Mouse (Mus musculus): ENCODE results near the gene Ackr3. TPM values are rescaled to one million over a fixed set of nuclear protein-coding genes. Genes with fewer than 3 reads are reported as not detected.
A peak's percentile ranks its signal among the peaks of the same experiment; 100 is the strongest.

Gene Ackr3
- polyA plus RNA-seq, 2 experiments = 1.9 to 3.3 TPM

DNA sequence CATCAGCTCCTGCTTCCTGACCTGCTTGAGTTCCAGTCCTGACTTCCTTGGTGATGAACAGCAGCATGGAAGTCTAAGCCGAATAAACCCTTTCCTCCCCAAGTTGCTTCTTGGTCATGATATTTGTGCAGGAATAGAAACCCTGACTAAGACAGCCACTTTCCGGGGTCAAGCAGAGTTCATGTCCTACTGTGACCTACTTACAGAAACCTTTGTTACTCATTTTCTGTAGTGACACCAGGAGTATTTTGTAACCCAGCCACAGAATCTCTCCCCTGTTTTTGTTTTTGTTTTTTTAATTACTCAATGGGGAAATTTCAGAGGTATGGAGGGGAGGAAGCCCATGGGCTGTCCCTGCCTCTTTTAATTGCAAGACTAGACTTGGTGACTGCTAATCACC, 32.9 kb downstream of the Ackr3 start:
- DNase-seq (ENCODE audit: low read depth in 3 of 3, low spot score in 3 of 3) (no peak), ATAC-seq (ENCODE audit: insufficient read depth) (no peak)
- Histone ChIP-seq H3K36me3 (replicated peaks; ENCODE audit: control insufficient read depth, insufficient read depth, low read depth) (no peaks in the 10 kb centered on the region), H3K9ac (replicated peaks) (no peak overlapping the region), H3K27me3 (ENCODE audit: control insufficient read depth, insufficient read depth, low read length) (peaks cover 5% of the 10 kb centered on the region; the same call in 1 of the 2 replicates), H3K9me3 (ENCODE audit: control insufficient read depth, low read length) (no peaks in the 10 kb centered on the region), H3K4me3 (ENCODE audit: insufficient read depth in 1 of 2, low read depth in 2 of 2, low read length in 2 of 2) (no peak overlapping the region), H3K4me1 (replicated peaks; ENCODE audit: control insufficient read depth in 2 of 2, insufficient read depth in 2 of 2, low read length in 1 of 2) (peaks cover 13 to 18% of the 10 kb centered on the region in 2 experiments), H3K27ac (no peak overlapping the region), H3K4me2 (ENCODE audit: low read depth) (no peak overlapping the region)
- WGBS (ENCODE audit: insufficient replicate concordance) = 67% methylated on average over 2 of the region's 2 CpGs
- TF ChIP-seq CTCF (IDR thresholded peaks at IDR 0.05; ENCODE audit: low read depth) = no peak
- no peak for TF ChIP-seq EP300 (IDR thresholded peaks at IDR 0.05; ENCODE audit: low read depth)

DNA sequence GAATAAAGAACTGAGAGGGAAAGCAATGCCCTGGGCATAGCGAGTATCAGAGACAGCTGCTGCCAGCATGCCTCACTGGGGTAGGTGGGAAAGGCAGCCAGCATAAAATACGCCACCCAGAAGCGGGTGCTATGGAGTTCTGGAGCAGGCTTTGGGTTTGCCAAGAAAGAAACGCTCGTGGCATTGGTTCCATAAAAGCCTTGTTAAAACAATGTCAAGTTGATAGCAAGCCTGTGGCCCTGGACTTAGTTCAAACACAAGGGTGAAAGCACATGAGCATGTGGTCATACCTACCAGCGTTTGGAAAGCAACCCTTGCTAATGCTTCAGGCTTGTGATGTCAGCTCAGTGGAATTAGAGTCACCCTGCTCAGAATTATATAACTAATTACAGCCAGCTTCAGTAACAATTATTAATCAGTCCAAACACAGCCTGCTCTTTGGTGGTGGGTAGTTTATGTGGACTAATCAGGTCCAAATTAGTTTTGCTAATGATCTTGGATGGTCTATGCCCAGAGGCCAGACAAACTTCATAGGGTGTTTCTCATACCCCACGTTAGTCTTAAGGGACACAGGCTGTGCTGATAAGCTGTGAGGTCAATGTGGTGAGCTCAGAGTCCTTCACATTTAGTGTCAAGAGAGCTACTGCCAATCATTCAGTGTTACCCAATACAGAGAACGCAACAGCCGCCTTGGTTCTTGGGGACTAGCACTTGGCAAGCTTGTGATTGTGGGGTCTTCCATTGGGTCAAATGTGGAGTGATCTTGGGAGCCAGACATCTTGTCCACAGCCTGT, 34.5 kb downstream of the Ackr3 start:
- TF ChIP-seq EP300 (IDR thresholded peaks at IDR 0.05; ENCODE audit: low read depth) = no peak
- TF ChIP-seq CTCF (IDR thresholded peaks at IDR 0.05; ENCODE audit: low read depth) = no peak
- peaks cover 30 to 34% of the 10 kb centered on the region in 2 experiments for H3K4me1 ChIP-seq (replicated peaks; ENCODE audit: control insufficient read depth in 2 of 2, insufficient read depth in 2 of 2, low read length in 1 of 2)
- H3K36me3 ChIP-seq (replicated peaks; ENCODE audit: control insufficient read depth, insufficient read depth, low read depth) = no peaks in the 10 kb centered on the region
- H3K4me2 ChIP-seq (ENCODE audit: low read depth) = no peak overlapping the region
- WGBS (ENCODE audit: insufficient replicate concordance) = 64% methylated on average over 9 of the region's 9 CpGs
- no peak overlapping the region for H3K9ac ChIP-seq (replicated peaks)
- peaks cover 5% of the 10 kb centered on the region; the same call in 1 of the 2 replicates for H3K27me3 ChIP-seq (ENCODE audit: control insufficient read depth, insufficient read depth, low read length)
- ATAC-seq (ENCODE audit: insufficient read depth) (no peak), DNase-seq (ENCODE audit: low read depth in 3 of 3, low spot score in 3 of 3) (no peak)
- no peak overlapping the region for H3K4me3 ChIP-seq (ENCODE audit: insufficient read depth in 1 of 2, low read depth in 2 of 2, low read length in 2 of 2)
- no peaks in the 10 kb centered on the region for H3K9me3 ChIP-seq (ENCODE audit: control insufficient read depth, low read length)
- no peak overlapping the region for H3K27ac ChIP-seq

DNA sequence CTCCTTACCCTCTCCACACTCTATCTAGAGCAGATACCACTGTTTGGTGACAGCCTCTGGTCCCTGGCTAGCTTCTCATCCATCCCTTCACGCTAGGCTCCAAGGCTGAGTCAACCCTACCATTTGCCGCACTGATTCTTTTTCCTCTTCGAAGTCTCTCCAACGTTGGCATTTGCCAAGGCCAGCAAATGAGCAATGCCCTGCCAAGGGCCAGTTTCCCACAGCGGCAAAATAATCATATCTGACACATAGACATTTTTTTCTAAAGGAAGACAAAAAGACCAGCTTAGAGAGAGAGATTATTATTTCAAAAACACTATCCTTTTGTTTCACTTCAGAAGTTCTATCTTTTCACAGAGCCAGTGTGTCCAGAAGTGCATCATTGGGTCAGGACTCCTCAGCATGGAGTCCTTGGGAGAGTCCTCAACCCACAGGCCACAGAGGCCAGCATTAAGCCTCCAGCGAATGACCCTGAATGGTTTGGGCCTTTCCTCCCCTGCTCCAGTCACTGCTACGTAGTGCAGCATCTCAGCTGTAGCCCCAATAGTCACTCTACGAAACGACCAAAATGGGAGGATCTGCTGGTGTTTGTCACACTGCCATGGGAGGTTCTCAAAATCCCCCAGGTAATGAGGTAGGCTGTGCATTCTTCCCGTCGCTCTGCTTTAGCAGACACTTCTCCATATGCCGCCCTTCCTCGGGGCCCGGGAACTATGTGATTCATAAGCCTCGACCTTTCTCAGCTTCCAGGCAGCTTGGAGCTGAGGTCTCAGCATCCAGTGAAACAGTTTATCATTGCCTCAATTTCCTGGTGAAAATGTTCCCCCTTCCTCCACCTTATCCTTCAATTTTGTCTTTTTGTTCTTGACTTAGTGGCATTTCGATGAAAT, 35.8 kb downstream of the Ackr3 start:
- WGBS (ENCODE audit: insufficient replicate concordance) = 73% methylated on average over 16 of the region's 16 CpGs
- no peak for DNase-seq (ENCODE audit: low read depth in 3 of 3, low spot score in 3 of 3)
- no peak for ATAC-seq (ENCODE audit: insufficient read depth)

GRCm38 (mm10) chr1:90240287-90240686, 36.5 kb downstream of the Ackr3 start:
- Histone ChIP-seq H3K4me3 (ENCODE audit: insufficient read depth in 1 of 2, low read depth in 2 of 2, low read length in 2 of 2) (no peak overlapping the region), H3K27ac (peak overlapping the region; percentile 66), H3K4me2 (ENCODE audit: low read depth) (no peak overlapping the region), H3K27me3 (ENCODE audit: control insufficient read depth, insufficient read depth, low read length) (peaks cover 5% of the 10 kb centered on the region; the same call in 1 of the 2 replicates), H3K9ac (replicated peaks) (peak overlapping the region; percentile 50), H3K9me3 (ENCODE audit: control insufficient read depth, low read length) (no peaks in the 10 kb centered on the region), H3K36me3 (replicated peaks; ENCODE audit: control insufficient read depth, insufficient read depth, low read depth) (no peaks in the 10 kb centered on the region), H3K4me1 (replicated peaks; ENCODE audit: control insufficient read depth in 2 of 2, insufficient read depth in 2 of 2, low read length in 1 of 2) (peaks cover 44 to 49% of the 10 kb centered on the region in 2 experiments)
- 8% methylated on average over 4 of the region's 4 CpGs for WGBS (ENCODE audit: insufficient replicate concordance)
- TF ChIP-seq CTCF (IDR thresholded peaks at IDR 0.05; ENCODE audit: low read depth) (no peak), EP300 (IDR thresholded peaks at IDR 0.05; ENCODE audit: low read depth) (peak; percentile 63)
- ATAC-seq (ENCODE audit: insufficient read depth) (peak; percentile 85), DNase-seq (ENCODE audit: low read depth in 3 of 3, low spot score in 3 of 3) (peak; percentile 20 to 51 (median 44))

More for the DNA sequence above, 35.8 kb downstream of the Ackr3 start:
- Histone ChIP-seq H3K9me3 (ENCODE audit: control insufficient read depth, low read length) (no peaks in the 10 kb centered on the region), H3K27me3 (ENCODE audit: control insufficient read depth, insufficient read depth, low read length) (peaks cover 5% of the 10 kb centered on the region; the same call in 1 of the 2 replicates), H3K4me3 (ENCODE audit: insufficient read depth in 1 of 2, low read depth in 2 of 2, low read length in 2 of 2) (no peak overlapping the region), H3K4me2 (ENCODE audit: low read depth) (no peak overlapping the region), H3K9ac (replicated peaks) (peak overlapping the region; percentile 50), H3K27ac (peak overlapping the region; percentile 54; the same call in 1 of the 2 replicates), H3K4me1 (replicated peaks; ENCODE audit: control insufficient read depth in 2 of 2, insufficient read depth in 2 of 2, low read length in 1 of 2) (peaks cover 37 to 43% of the 10 kb centered on the region in 2 experiments), H3K36me3 (replicated peaks; ENCODE audit: control insufficient read depth, insufficient read depth, low read depth) (no peaks in the 10 kb centered on the region)
- TF ChIP-seq EP300 (IDR thresholded peaks at IDR 0.05; ENCODE audit: low read depth) (no peak), CTCF (IDR thresholded peaks at IDR 0.05; ENCODE audit: low read depth) (no peak)
